Mouse (Mus musculus) T-helper 17 cell (primary cell): Measurements from ENCODE around the gene Pou6f2.

ENCODE experiments used
- in situ Hi-C, 2 experiments: fragments of 300-600 bp; cut with MboI, MseI; formaldehyde crosslinking; loops; 1 replicate in 1 of 2; 2 replicates in 1 of 2; pipeline ENCODE4 v1.15.1; 2025; ENCODE audit warnings: high pct_unique_total_duplicates in 2 of 2

Gene Pou6f2

DNA sequence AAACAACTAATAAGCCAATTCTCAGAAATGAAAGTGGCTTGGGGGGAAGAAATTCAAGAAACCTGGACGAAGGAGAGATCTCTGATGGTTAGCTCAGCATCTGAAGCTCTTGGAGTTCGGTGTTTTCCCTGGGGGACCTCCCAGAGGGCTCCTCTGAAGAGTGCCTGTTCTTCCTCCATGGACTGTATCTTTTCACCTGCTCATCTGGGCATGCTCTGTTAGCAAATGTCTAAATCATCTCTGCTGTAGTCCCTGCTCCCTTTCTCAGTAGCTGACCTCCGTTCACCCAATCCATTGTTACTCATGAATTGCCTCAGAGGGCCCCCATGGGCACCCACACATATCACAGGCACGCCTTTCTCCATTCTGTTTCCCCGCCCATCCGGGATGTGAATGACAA is at the start of gene Pou6f2:
Gene Pou6f2 (minus strand): TSS at position 101 of the 400 bp plus-strand sequence.
- in situ Hi-C loops, result no loop called here

DNA sequence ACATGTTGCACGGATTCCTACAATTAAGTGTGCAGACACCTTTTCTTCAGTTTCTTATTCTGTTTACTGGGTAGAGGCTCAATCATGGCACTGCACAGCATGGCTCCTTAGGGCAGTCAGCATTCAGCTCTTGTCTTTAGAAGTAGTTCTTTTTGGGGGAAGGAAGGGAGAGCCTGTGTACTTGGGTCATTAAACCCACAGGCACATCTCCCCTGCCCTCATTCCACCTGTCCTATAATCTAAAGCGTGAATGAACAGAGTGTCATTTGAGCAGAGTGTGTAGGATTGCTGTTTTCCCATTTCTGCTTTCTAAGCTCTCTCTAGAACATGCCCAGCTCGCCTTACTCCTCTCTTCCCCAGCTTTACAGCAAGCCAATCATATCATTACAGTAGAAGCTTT is 42.4 kb upstream of the Pou6f2 start:
- in situ Hi-C loops, result no loop called here

DNA sequence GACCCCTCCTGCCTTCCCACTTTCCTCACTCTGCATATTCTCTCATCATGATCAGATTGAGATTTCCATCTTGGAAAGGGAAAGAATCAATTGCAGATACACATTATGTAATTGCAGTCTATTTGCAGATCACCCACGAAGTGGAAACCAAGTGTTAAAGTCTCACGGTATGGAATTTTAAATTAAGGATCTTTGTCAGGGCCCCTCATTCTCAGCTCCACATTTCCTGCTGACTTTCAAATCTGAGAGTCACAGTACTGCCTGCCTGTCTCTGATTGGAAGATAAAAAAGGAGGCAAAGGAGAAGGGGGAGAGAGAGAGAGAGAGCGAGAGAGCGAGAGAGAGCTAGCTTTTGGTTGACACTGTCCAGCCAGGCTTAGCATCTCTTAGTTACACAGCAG is 9.8 kb downstream of the Pou6f2 start:
- in situ Hi-C loops, result loop anchor here in 1 of 2 experiments (10.0 kb wide), 1 partner anchor 1187 kb away; no protein-coding TSS in a partner anchor

DNA sequence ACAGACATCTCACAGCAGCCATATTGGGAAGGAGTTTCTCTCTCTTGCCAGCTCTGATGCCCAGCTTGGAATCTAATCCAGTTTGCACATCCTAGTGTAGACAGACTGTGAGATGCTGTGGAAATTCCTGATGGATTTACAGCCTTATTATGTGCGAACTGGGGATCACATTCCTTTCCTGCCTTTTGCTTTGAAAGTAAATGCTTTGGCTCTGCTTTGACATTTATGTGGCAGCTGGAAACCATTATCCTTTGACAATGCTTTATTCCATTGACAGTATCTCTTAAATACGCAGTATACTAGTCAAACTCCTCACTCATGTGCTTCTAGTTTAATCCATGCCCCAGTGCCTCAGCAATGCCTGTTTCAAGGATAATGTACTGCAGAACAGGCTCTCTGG is 34.1 kb downstream of the Pou6f2 start:
- in situ Hi-C loops, result no loop called here

DNA sequence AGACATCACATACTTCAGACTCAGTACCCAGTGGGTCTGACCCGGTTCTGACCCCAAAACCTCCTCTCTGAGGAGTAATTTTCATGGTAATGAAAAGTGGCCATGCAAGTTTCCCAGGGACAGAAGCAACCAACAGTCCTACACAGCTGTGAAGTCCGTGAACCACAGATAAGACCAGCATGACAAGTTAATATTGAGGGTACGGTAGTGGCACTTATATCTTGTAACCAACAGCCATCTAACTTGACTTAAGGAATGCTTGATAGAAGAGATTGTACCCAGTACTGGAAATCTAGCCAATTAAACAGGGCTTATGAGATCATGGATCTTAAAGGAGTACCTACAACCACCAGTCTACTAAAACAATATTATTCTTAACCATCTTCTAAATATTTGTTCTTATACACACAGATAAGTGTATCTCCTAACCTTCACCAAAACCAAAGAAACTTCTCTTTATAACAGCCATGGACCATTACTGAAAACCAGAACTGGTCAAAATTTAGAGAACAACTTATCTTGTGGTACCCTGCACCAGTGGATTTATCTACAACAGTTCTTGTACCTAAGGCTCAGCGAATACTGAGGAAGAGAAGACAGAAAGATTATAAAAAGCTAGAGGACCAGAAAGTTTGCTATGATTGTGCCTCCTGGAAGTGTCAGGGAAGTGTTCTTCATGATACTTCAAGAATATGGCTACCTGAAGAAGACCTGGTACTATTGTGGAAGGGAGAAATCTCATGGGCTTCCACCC is 52.7 kb downstream of the Pou6f2 start:
- in situ Hi-C loops, result no loop called here

DNA sequence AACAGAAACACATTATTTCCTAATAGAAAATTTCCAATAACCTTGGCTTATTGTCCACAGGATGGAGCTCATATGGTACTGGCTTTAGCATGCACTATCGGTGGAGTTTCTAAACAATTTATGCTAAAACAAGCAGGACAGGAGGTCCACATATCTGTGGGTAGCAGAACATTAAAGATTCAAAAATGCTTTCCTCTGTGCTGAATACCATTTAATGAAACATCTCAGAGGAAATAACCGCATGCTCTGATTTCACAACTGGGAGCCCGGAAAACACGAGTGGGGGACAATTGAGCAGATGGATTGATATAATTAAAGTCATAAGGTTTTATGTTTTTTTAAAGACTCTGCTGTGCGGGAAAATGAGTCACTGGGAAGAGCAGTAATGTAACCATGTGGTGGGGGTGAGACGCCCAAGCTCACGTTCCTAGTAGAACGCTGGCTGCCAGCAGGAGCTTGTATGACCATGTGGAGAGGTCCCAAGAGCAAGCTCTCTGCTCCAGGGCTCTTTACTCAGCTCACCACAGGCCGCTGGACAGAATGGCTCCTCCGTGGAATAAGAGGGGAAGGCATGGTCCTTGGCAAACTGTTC is 58.5 kb downstream of the Pou6f2 start:
- in situ Hi-C loops, result loop anchor here in 1 of 2 experiments (10.0 kb wide), 1 partner anchor 214 kb away; no protein-coding TSS in a partner anchor

DNA sequence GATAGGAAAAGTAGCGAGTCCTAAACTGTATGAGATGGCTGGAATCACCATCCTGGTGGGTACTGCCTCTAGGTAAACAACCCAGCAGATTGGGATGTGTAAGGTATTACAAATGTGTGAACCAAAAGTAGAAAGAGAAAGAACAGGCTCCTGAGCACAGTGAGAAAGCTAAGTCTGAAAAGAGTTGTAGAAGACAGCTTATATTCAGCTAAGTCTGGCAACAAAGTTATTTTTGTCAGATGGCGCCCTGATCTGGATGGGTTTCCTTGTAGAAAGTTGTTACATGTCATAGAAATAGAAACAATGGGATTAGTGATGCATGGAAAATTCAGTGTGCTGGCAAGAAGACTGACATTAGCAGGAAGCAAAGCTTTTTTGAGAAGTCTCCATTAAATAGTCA is 59.5 kb downstream of the Pou6f2 start:
- in situ Hi-C loops, result loop anchor here in 1 of 2 experiments (10.0 kb wide), 1 partner anchor 213 kb away; no protein-coding TSS in a partner anchor

DNA sequence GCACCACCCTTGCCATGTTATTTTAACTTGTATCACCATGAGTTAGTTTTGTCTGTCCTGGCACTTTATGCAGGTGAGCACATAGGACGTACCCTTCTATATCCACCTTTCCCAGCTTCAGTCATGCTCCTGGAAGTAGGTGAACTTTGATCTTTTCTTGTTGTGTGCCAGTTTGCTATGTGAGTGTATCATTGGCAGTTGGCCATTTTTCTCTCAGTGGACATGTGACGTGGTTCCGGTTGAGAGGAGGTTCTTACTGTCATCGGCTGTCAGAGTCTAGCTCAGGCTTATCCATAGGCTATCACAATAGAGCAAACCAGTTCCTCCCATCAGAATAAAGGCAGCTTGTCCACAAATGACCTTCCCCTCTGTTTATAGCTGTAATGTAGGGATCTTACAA is 63.5 kb downstream of the Pou6f2 start:
- in situ Hi-C loops, result loop anchor here in 1 of 2 experiments (10.0 kb wide), 1 partner anchor 209 kb away; no protein-coding TSS in a partner anchor

DNA sequence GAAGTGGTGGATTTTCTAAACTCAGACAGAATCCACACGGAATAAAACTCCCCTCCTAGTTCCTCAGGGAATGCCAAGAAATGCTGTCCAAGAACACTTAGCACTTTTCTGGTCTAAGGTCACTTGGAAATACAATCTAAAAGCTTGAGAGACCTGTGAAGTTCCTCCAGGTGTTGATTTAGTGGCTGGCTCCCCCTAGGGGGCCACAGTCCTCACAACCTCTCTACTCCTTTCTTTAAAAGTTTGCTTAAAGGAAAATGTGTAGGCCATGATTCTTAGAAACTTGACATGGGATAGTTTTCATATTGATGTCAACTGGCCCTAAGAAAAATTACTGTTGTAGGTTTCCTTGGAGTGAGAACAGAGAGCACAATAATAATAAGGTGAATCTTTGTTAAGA is 64.9 kb downstream of the Pou6f2 start:
- in situ Hi-C loops, result loop anchor here in 1 of 2 experiments (10.0 kb wide), 1 partner anchor 208 kb away; no protein-coding TSS in a partner anchor

DNA sequence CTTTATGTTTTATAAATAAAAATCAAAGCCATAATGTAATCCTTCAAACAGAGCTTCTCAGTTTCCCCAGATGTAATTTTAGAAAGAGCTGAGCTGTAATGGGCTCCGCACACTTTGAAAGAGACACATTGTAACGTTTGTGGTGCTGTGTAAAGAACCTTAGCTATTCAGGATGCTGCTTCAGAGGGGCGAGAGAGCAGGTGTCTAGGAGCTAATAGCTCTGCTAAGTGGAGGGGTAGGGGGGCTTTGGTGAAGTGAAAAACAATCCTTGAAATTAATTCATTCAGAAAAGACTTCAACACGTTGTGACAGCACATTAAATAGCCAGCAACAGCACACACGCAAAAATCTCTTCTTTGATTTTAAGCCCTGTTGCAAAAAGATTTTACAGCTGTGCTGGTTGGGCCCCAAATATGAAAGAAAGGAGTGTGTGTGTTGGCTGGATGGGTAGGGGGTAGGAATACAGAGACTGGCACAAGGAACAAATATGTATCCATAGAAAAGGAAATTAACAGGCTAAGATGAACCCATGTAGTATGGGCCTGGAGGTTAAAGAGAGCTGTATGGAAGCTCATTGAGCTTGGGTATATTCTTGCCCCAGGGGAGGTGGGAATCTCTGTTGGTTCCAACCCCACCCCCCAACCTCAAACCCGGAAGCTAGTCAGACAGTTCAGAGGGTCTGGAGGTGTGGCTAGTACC is 73.4 kb downstream of the Pou6f2 start:
- in situ Hi-C loops, result no loop called here

DNA sequence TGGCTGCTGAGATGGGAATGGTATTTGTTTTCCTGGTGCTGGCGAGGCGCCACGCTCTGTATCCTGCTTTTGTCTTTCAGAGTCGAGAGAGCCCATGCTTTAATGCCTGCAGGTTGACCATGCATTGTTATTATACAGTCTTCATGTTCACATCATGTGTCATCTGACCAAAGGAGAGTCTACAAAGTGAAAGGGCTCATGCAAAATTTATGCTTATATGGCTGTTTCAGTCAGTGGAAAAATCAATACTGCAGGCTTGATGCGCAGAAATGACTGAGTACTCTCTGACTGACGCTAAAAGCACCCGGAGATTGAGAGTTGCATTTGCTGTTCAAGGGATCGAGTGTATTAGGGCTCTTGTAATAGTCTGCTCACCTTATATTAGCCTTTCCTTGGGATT is 74.1 kb downstream of the Pou6f2 start:
- in situ Hi-C loops, result no loop called here

DNA sequence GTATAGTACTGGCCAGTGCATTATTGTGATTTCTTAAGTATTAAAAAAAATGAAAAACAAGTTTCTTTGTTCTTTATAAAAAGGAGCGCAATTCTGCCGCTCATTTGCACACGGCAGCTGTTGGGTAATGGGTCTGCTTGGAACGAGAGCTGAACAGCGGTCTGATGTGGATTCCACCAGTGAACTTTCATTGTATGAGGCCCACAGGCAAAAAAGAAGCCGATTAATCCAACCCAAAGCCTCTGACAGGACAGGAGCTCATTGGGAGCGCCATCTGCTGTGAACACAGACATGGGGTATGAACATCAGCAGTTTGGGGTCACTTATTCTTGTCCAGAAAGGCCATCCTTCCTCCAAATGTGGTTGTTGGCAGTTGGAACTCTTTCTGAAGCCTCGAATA is 84.9 kb downstream of the Pou6f2 start:
- in situ Hi-C loops, result no loop called here

DNA sequence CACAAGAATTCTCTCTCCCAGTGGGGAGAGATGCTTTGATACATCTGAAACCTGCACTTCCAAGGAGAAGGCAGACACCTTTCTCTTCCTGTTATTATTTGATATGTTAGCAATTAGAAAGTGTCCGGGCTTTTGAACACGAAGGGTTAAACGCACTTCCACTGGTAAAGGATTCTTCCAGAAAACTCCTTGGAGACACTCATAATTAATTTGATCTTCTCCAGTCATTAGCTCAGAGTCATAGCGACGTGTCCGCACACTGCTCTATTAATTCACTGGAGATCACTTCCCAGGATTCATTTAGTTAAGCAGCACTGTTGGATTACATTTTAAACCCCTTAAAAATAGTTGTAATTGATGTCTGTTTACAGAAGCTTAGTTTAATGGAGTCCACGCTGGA is 88.5 kb downstream of the Pou6f2 start:
- in situ Hi-C loops, result no loop called here

DNA sequence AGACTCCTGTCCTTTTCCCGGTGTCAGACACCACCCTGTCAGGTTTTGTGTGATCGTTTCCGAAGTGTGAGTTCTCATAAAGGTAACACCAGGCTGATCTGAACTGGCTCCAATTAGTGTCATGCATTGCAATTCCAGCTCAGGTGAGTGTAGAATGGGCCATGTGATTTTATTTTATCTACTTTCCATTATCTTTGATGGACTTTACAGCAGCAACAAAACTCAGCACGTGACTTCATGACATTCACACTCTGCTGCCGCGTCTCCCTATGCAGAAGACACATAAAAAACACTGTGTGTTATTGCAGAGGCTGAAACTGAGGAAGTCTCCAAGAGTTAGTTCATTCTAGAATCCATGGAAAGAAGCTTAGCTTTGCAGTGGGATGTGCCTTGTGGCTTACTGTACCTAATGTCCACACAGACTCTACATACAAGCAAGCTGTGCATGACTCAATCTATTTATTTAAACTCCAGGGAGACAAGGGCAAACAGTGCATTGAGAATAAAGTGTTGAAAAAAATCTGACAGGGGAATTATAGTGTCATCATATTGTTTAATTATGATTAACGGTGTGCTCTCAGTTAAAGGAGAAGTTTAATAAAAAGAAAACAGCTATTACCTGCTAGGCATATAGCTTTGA is 90.9 kb downstream of the Pou6f2 start:
- in situ Hi-C loops, result no loop called here

DNA sequence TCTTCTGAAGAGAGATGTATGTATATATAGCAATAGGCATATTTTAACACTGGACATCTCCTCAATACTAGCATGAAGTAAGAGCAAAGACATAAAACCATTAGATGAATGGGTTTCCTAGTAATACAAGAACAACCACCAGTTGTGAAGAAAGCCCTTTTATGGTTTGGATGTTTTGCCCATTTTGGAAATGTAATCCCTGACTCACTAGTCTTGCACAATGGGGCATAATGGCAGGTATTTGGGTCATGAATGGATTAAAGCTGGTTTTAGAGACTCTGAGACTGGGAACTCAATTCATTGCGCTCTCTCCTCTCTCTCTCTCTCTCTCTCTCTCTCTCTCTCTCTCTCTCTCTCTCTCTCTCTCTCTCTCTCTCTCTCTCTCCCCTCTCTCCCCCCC is 97.5 kb downstream of the Pou6f2 start:
- in situ Hi-C loops, result no loop called here

DNA sequence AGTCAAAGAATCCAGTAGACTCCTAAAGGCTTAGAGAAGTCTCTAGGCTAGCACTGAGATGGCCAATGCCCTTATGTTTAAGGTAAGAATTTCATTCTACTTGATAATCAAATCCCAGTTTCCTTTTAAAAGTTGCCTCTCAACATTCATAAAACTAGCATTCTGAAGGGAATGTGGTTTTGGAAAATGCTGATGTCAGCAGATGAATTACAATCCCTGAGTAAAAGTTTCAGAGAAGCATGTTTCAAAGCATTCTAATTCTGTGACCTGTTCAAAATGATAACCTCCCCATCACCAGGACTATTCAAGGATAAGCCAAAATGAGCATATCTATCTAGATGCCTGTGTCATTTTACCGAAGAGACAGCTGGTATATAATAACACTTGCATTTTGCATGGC is 104.0 kb downstream of the Pou6f2 start:
- in situ Hi-C loops, result no loop called here

DNA sequence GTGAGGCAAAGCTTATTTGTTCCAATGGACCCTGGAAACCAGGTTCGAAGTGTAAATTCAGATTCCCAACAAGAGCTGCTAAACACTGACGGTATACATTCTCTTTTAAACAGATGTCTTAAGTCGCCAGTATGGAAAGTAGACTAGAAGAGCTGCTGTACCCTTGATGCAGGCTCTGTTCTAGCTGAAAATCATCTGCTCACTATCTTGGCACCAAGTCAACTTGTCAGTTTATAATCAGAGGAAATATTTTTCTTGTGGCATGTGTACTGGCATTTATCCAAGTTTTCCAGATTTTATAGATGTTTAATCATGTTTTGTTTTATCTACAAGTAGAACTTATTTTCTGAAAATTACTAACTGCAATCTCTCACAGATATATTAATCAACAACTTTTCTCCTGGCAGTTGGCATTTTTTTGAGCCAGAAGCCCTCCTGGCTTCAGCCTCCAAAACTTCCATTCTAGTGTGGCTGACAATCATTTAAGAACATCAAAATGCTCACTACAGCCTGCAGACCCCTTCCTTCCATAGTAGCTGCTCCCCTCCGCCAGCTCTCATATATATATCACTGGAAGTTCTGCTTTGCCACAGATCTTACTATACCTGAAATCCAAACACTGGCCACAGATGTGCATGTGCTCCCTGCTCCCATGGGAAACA is 107.1 kb downstream of the Pou6f2 start:
- in situ Hi-C loops, result no loop called here

DNA sequence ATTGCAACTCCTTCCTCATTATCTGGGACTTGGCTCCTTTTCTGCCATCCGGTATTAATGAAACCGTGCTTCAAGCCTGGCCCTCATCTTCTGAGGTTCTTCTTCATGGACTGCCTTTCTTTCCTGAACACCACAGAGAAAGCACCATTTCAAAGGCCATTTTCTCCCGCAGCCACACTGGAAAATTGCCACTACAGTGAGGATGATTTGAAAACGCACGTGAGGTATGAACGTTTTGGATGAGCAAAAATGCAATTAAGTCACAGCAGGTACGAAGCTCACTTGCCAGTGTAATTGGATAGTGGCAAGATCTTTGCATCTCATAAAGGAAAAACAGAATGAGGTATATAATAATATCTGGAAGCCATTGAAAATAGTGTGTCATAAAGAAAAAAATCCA is 110.0 kb downstream of the Pou6f2 start:
- in situ Hi-C loops, result no loop called here

DNA sequence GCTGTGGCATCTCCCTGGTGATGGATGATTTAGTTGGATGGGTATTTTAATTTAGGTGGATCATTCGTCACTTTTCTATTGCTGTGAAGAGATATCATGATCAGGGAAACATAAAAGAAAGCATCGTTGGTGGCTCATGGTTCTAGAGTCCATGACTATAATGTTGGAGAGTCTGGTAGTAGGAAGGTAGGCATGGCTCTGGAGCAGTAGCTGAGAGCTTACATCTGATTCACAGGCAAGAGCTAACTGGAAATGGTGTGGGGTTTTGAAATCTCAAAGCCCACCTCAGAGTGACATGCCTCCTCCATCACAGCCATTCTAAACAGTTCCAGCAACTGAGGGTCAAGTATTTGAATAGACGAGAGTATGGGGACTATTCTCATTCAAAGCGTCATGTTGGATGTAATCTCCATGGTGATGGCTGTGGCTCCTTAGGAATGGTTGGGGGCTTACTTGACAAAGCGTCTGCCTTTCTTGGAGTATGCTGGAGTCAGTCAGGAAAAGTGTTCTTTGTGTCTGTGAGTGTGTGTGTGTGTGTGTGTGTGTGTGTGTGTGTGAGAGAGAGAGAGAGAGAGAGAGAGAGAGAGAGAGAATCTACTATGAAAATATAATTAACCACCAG is 115.0 kb downstream of the Pou6f2 start:
- in situ Hi-C loops, result no loop called here

DNA sequence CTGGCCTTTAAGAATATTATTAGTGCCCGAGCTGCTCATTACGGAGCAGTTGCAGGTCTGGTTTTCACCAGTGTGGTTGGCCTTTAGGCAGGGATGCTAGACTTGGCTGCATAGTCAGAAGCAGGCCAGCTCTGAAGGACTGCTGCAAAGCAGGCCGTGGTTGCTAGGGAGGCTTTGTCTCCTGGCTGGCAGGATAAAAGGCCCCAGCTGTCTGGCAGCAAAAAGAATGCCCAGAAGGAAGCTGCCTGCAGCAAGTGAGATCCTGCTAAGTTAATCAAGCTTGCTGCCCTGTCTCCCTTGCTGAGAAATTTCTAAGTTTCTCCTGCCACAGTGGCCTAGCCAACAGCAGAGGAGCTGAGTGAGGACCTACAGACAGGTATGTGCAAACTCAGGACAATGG is 116.4 kb downstream of the Pou6f2 start:
- in situ Hi-C loops, result no loop called here

DNA sequence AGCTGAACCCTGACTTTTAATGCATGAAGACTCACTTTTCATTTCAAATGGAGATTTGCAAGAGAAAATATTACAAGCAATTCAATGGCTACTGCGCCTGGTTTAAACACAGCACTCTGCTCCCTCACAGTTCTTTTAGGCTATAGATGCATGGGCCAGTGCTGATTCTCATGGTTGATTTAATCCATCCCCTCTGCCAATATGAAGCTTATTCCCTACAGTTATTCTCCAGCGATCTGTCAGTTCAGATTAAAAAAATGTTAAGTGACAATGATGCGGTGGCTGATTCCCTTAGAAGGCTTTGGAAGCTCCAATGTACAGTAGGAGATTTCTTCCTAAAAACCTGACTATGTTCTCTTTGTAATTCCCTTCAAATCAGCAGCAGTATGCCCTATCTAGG is 144.4 kb downstream of the Pou6f2 start:
- in situ Hi-C loops, result no loop called here
